In genomic region chrX:12081741-12082155, GRCm38 (mm10) we compare ENCODE assay signal across 8 mouse cellular contexts.
DNase-seq lines count a peak whose midpoint lies in the region; ATAC-seq and TF ChIP-seq lines count a peak whose summit lies in the region.

No protein-coding gene starts in this region.

- H3K27ac ChIP-seq in lung, embryonic 16.5 days (ENCODE audit: low read length) = no peak overlapping the region
- no peak overlapping the region for H3K27ac ChIP-seq in embryonic facial prominence, embryonic 12.5 days
- no peak overlapping the region for H3K27ac ChIP-seq in intestine, embryonic 14.5 days (ENCODE audit: low read depth)
- H3K27ac ChIP-seq in midbrain, postnatal 0 days (ENCODE audit: low read depth, low read length) = no peak overlapping the region

- peak overlapping the region; percentile 5; the same call in 1 of the 2 replicates for H3K4me3 ChIP-seq in lung, embryonic 16.5 days (ENCODE audit: low read length)
- H3K4me3 ChIP-seq in lung, adult 2 months (replicated peaks; ENCODE audit: extremely low read depth, low read depth, low read length) = no peak overlapping the region
- H3K4me3 ChIP-seq in embryonic facial prominence, embryonic 12.5 days = 0 out of 2 replicates have a peak overlapping the region, but pooled peaks have one; percentile 56
- H3K4me3 ChIP-seq in intestine, embryonic 14.5 days (ENCODE audit: low read depth, low read length) = no peak overlapping the region
- no peak overlapping the region; the same call in 1 of the 2 replicates for H3K4me3 ChIP-seq in midbrain, postnatal 0 days (ENCODE audit: low read depth, low read length)

- peak overlapping the region; percentile 79 for H3K4me2 ChIP-seq in lung, embryonic 16.5 days (ENCODE audit: low read depth, low read length)
- H3K4me2 ChIP-seq in embryonic facial prominence, embryonic 12.5 days (replicated peaks) = peak overlapping the region; percentile 76
- H3K4me2 ChIP-seq in intestine, embryonic 14.5 days (ENCODE audit: low read length) = peak overlapping the region; percentile 63
- peak overlapping the region; percentile 75 for H3K4me2 ChIP-seq in midbrain, postnatal 0 days (ENCODE audit: low read depth, low read length, poor library complexity, severe bottlenecking)

- H3K36me3 ChIP-seq in lung, embryonic 16.5 days (ENCODE audit: control insufficient read depth, insufficient read depth, low read length) = no peaks in the 10 kb centered on the region
- H3K36me3 ChIP-seq in embryonic facial prominence, embryonic 12.5 days = no peaks in the 10 kb centered on the region
- no peaks in the 10 kb centered on the region for H3K36me3 ChIP-seq in intestine, embryonic 14.5 days (ENCODE audit: control insufficient read depth, insufficient read depth, low read length)
- H3K36me3 ChIP-seq in midbrain, postnatal 0 days (ENCODE audit: insufficient read depth, low read length) = no peaks in the 10 kb centered on the region

- no peak for TF ChIP-seq POLR2A in lung, adult 2 months (IDR thresholded peaks at IDR 0.05; ENCODE audit: borderline replicate concordance, extremely low read depth, low read depth, low read length)

- H3K9ac ChIP-seq in lung, embryonic 16.5 days (ENCODE audit: low read length) = peak overlapping the region; percentile 84
- H3K9ac ChIP-seq in embryonic facial prominence, embryonic 12.5 days = no peak overlapping the region
- H3K9ac ChIP-seq in intestine, embryonic 14.5 days (ENCODE audit: low read length) = no peak overlapping the region
- no peak overlapping the region for H3K9ac ChIP-seq in midbrain, postnatal 0 days (replicated peaks; ENCODE audit: low read length, poor library complexity, severe bottlenecking)

- 14% methylated on average over 22 of the region's 22 CpGs for WGBS in lung, embryonic 16.5 days
- WGBS in lung, adult 2 months = 43% methylated on average over 22 of the region's 22 CpGs
- 6% methylated on average over 22 of the region's 22 CpGs for WGBS in embryonic facial prominence, embryonic 12.5 days
- WGBS in intestine, embryonic 14.5 days = 18% methylated on average over 21 of the region's 22 CpGs
- WGBS in midbrain, postnatal 0 days = 13% methylated on average over 22 of the region's 22 CpGs

- DNase-seq in lung, adult 2 months = no peak
- DNase-seq in intestine, embryonic 14.5 days (ENCODE audit: low spot score) = no peak
- DNase-seq in midbrain, postnatal 0 days (ENCODE audit: low spot score) = no peak
- no peak for DNase-seq in adrenal gland, postnatal 25 days
- no peak for DNase-seq in spleen, postnatal 4 days (ENCODE audit: low spot score in 2 of 2)
- DNase-seq in thymus, postnatal 0 days (ENCODE audit: low spot score) = no peak

- no peak for TF ChIP-seq CTCF in lung, adult 2 months (IDR thresholded peaks at IDR 0.05; ENCODE audit: insufficient read depth, low read length)
- TF ChIP-seq CTCF in midbrain, postnatal 0 days (IDR thresholded peaks at IDR 0.05) = no peak

- H3K27me3 ChIP-seq in lung, embryonic 16.5 days (ENCODE audit: control insufficient read depth, insufficient read depth, low read depth, low read length) = peaks cover 79% of the 10 kb centered on the region
- H3K27me3 ChIP-seq in embryonic facial prominence, embryonic 12.5 days = peaks cover 87% of the 10 kb centered on the region
- peaks cover 65% of the 10 kb centered on the region for H3K27me3 ChIP-seq in intestine, embryonic 14.5 days (replicated peaks; ENCODE audit: control insufficient read depth, insufficient read depth, low read length)
- H3K27me3 ChIP-seq in midbrain, postnatal 0 days (ENCODE audit: insufficient read depth, low read length) = peaks cover 26% of the 10 kb centered on the region; the same call in 1 of the 2 replicates

- H3K4me1 ChIP-seq in lung, embryonic 16.5 days (replicated peaks; ENCODE audit: control insufficient read depth, insufficient read depth, low read length) = peaks cover 14% of the 10 kb centered on the region; the same call in 1 of the 2 replicates
- H3K4me1 ChIP-seq in lung, adult 2 months (ENCODE audit: control insufficient read depth, insufficient read depth, low read length) = peaks cover 5% of the 10 kb centered on the region; the same call in 1 of the 2 replicates
- H3K4me1 ChIP-seq in embryonic facial prominence, embryonic 12.5 days = peaks cover 17% of the 10 kb centered on the region
- peaks cover 5% of the 10 kb centered on the region; the same call in 1 of the 2 replicates for H3K4me1 ChIP-seq in intestine, embryonic 14.5 days (replicated peaks; ENCODE audit: control insufficient read depth, insufficient read depth, low read length)
- no peaks in the 10 kb centered on the region for H3K4me1 ChIP-seq in midbrain, postnatal 0 days (ENCODE audit: insufficient read depth, low read length)

- H3K9me3 ChIP-seq in lung, embryonic 16.5 days (ENCODE audit: control insufficient read depth, low read length) = no peaks in the 10 kb centered on the region; the same call in 1 of the 2 replicates
- H3K9me3 ChIP-seq in embryonic facial prominence, embryonic 12.5 days = no peaks in the 10 kb centered on the region
- H3K9me3 ChIP-seq in intestine, embryonic 14.5 days (ENCODE audit: control insufficient read depth, low read length) = no peaks in the 10 kb centered on the region
- no peaks in the 10 kb centered on the region for H3K9me3 ChIP-seq in midbrain, postnatal 0 days (ENCODE audit: low read length)

- no peak for ATAC-seq in lung, embryonic 16.5 days (ENCODE audit: low read depth)
- ATAC-seq in embryonic facial prominence, embryonic 12.5 days (ENCODE audit: insufficient number of reproducible peaks, insufficient read depth, low FRiP score, low TSS enrichment) = no peak
- no peak for ATAC-seq in intestine, embryonic 14.5 days (replicated peaks; ENCODE audit: low FRiP score, low TSS enrichment, low read depth)
- no peak for ATAC-seq in midbrain, postnatal 0 days (ENCODE audit: low FRiP score)

Comparison
In these comparisons a context has a peak if more than half of its experiments do, and no peak if none do; other contexts are left out.
1. H3K4me3 ChIP-seq: peak in lung, embryonic 16.5 days (single experiment) and embryonic facial prominence, embryonic 12.5 days (single experiment); none in lung, adult 2 months (single experiment), intestine, embryonic 14.5 days (single experiment) and midbrain, postnatal 0 days (single experiment).
2. Peak in every context shown above with its lines, with median percentiles within 50 percentile points of each other: H3K4me2 ChIP-seq.